ENCODE assay signal across 8 mouse cellular contexts in genomic region chr12:3788421-3789051, GRCm38 (mm10). TPM values are rescaled to one million over a fixed set of nuclear protein-coding genes. Genes with fewer than 3 reads are reported as not detected.
DNase-seq lines count a peak whose midpoint lies in the region; TF ChIP-seq lines count a peak whose summit lies in the region.

No protein-coding gene starts in this region.

- peaks cover 14% of the 10 kb centered on the region for H3K4me1 ChIP-seq in cerebellum, adult 2 months (ENCODE audit: control insufficient read depth, insufficient read depth, low read length)

- TF ChIP-seq CTCF in cerebellum, adult 2 months (IDR thresholded peaks at IDR 0.05; ENCODE audit: borderline replicate concordance, insufficient read depth, low read depth, low read length) = no peak

- DNase-seq in cerebellum, adult 9-11 months = peak; percentile 45
- no peak for DNase-seq in cerebellum, adult 2 months
- DNase-seq in kidney, adult 9 months = peak; percentile 42
- no peak for DNase-seq in kidney, postnatal 10 days
- DNase-seq in NIH3T3 (ENCODE audit: low read depth) = peak; percentile 88
- DNase-seq in forelimb bud, embryonic 11.5 days (ENCODE audit: low read depth, low spot score) = peak; percentile 68
- DNase-seq in c-Kit-positive CD71-positive TER-119-positive erythroid progenitor cells, embryonic 14.5 days (ENCODE audit: low spot score) = no peak
- no peak for DNase-seq in MN1 (ENCODE audit: low spot score)

- no peaks in the 10 kb centered on the region for H3K27me3 ChIP-seq in cerebellum, adult 2 months (ENCODE audit: control insufficient read depth, insufficient read depth, low read length)

- TF ChIP-seq POLR2A in cerebellum, adult 2 months (IDR thresholded peaks at IDR 0.05; ENCODE audit: borderline replicate concordance, insufficient read depth, low read length) = no peak

- WGBS in cerebellum, adult 2 months = 43% methylated on average over 5 of the region's 5 CpGs

- H3K4me3 ChIP-seq in cerebellum, adult 2 months (replicated peaks; ENCODE audit: insufficient read depth, low read depth, low read length) = no peak overlapping the region

- H3K27ac ChIP-seq in cerebellum, adult 2 months (ENCODE audit: insufficient read depth, low read length) = no peak overlapping the region

RNA-seq across cellular contexts. Expression of gene Dnmt3a, which starts 17.3 kb away (rescaled TPM):
- 43.2 and 47.6 TPM in 2 replicates for polyA plus RNA-seq in cerebellum, adult 2 months (2012; rRNA removed)

Comparison
In these comparisons a context has a peak if more than half of its experiments do, and no peak if none do; other contexts are left out.
1. DNase-seq: peak in cerebellum, adult 9-11 months (single experiment), kidney, adult 9 months (single experiment), NIH3T3 (single experiment) and forelimb bud, embryonic 11.5 days (single experiment); none in cerebellum, adult 2 months (0 of 2), kidney, postnatal 10 days (single experiment), c-Kit-positive CD71-positive TER-119-positive erythroid progenitor cells, embryonic 14.5 days (single experiment) and MN1 (single experiment).